Mouse (Mus musculus) spleen, adult 2 months (tissue): Measurements from ENCODE around the gene Trp53rkb.

Source experiments
- CTCF ChIP-seq: fragments of 200-500 bp; IDR thresholded peaks from 2 replicates; pipeline ENCODE4 v1.5.1; 2011; ENCODE audit warnings: mild to moderate bottlenecking, inconsistent platforms; ENCODE audit not compliant: insufficient read depth, insufficient read length, insufficient replicate concordance; ENCODE audit errors: extremely low read depth
- POLR2A ChIP-seq: fragments of 200-500 bp; IDR thresholded peaks from 2 replicates; pipeline ENCODE4 v1.6.1; 2011; ENCODE audit warnings: low read depth, low read length, inconsistent platforms

DNA sequence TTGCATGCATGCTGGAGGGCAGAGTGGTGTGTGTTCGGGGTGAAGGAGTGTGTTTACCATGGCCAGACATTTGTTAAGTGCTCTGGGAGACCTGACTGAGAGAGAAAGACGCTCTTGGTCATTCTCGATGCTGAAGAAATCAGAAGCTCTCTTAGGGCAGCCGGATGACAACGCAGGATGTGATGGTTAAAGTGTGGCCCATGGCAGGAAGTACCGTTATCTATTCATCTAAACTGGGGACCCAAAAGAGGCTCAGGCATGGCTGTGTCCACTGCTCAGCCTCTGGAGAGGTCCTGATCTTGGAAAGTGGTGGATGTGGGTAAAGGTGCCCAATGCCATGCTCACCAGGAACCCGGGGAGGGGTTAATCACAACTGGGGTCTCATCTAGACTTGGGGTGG lies 37.6 kb upstream of the Trp53rkb start:
- TF ChIP-seq CTCF: no peak
- no peak for TF ChIP-seq POLR2A
